Mouse (Mus musculus): ENCODE measurements around the gene Ripk1.

DNA sequence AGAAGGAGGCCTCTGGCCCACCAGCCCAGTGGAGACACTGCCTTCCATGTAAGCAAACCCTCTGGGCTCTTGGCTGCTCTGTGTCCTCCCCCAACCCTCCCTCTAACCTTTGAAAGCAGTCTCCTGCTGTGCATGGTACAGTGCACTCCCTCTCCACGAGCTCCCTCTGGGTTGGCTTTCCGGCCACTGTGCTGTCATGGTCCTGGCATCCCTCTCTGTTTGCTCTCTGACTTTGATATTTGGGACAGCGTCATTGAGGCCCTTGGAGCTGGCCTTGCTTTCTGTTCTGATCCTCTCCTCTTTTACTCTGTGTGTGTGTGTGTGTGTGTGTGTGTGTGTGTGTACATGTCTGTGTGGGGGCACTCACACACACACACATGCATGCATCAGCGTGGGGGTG lies 52.2 kb downstream of the Ripk1 start:
- TF ChIP-seq CTCF (IDR thresholded peaks at IDR 0.05; ENCODE audit: borderline replicate concordance, control insufficient read depth, extremely low read depth, insufficient read depth, low read length, poor library complexity) = no peak
- no peak for TF ChIP-seq POLR2A (IDR thresholded peaks at IDR 0.05; ENCODE audit: control insufficient read depth, extremely low read depth, insufficient read depth, low read length, poor library complexity)

Data from thymus, adult 2 months (tissue).